In genomic region chr4:59932505-59933281, GRCm38 (mm10) we compare ENCODE assay signal across 7 mouse cellular contexts. TPM values are rescaled to one million over a fixed set of nuclear protein-coding genes. Genes with fewer than 3 reads are reported as not detected.
A peak's percentile ranks its signal among the peaks of the same experiment; 100 is the strongest.
DNase-seq lines count a peak whose midpoint lies in the region; ATAC-seq and TF ChIP-seq lines count a peak whose summit lies in the region.

No protein-coding gene starts in this region.

- no peak overlapping the region for H3K9ac ChIP-seq in embryonic facial prominence, embryonic 12.5 days
- H3K9ac ChIP-seq in midbrain, embryonic 14.5 days (replicated peaks; ENCODE audit: low read length), result no peak overlapping the region

- H3K27me3 ChIP-seq in embryonic facial prominence, embryonic 12.5 days, result no peaks in the 10 kb centered on the region
- no peaks in the 10 kb centered on the region for H3K27me3 ChIP-seq in midbrain, embryonic 14.5 days (ENCODE audit: control insufficient read depth, insufficient read depth, low read length)

- no peaks in the 10 kb centered on the region for H3K36me3 ChIP-seq in embryonic facial prominence, embryonic 12.5 days
- H3K36me3 ChIP-seq in midbrain, embryonic 14.5 days (ENCODE audit: control insufficient read depth, insufficient read depth, low read length), result no peaks in the 10 kb centered on the region

- peak; percentile 69; the same call in 1 of the 2 replicates for ATAC-seq in embryonic facial prominence, embryonic 12.5 days (ENCODE audit: insufficient number of reproducible peaks, insufficient read depth, low FRiP score, low TSS enrichment)
- peak; percentile 62 for ATAC-seq in midbrain, embryonic 14.5 days (ENCODE audit: low FRiP score, low TSS enrichment)

- H3K4me1 ChIP-seq in lung, adult 2 months (ENCODE audit: control insufficient read depth, insufficient read depth, low read length), result no peaks in the 10 kb centered on the region
- H3K4me1 ChIP-seq in embryonic facial prominence, embryonic 12.5 days, result no peaks in the 10 kb centered on the region
- no peaks in the 10 kb centered on the region for H3K4me1 ChIP-seq in midbrain, embryonic 14.5 days (ENCODE audit: control insufficient read depth, insufficient read depth, low read length)

- no peak overlapping the region for H3K4me2 ChIP-seq in embryonic facial prominence, embryonic 12.5 days (replicated peaks)
- no peak overlapping the region for H3K4me2 ChIP-seq in midbrain, embryonic 14.5 days (ENCODE audit: low read length)

- H3K4me3 ChIP-seq in lung, adult 2 months (replicated peaks; ENCODE audit: extremely low read depth, low read depth, low read length), result no peak overlapping the region
- H3K4me3 ChIP-seq in embryonic facial prominence, embryonic 12.5 days, result no peak overlapping the region
- no peak overlapping the region for H3K4me3 ChIP-seq in midbrain, embryonic 14.5 days (replicated peaks; ENCODE audit: low read depth, low read length)

- TF ChIP-seq POLR2A in lung, adult 2 months (IDR thresholded peaks at IDR 0.05; ENCODE audit: borderline replicate concordance, extremely low read depth, low read depth, low read length), result no peak

- no peak overlapping the region for H3K27ac ChIP-seq in embryonic facial prominence, embryonic 12.5 days
- no peak overlapping the region for H3K27ac ChIP-seq in midbrain, embryonic 14.5 days (replicated peaks; ENCODE audit: low read depth, low read length)

- H3K9me3 ChIP-seq in embryonic facial prominence, embryonic 12.5 days, result no peaks in the 10 kb centered on the region
- no peaks in the 10 kb centered on the region for H3K9me3 ChIP-seq in midbrain, embryonic 14.5 days (ENCODE audit: control insufficient read depth, low read length)

- DNase-seq in lung, adult 2 months, result no peak
- DNase-seq in lung, postnatal 25 days (ENCODE audit: low spot score), result no peak
- peak; percentile 5 for DNase-seq in T-cell, adult 2 months (ENCODE audit: low spot score)
- peak; percentile 29 for DNase-seq in kidney, adult 11 months
- DNase-seq in midbrain, embryonic 14.5 days, result peak; percentile 70
- no peak for DNase-seq in adrenal gland, adult 2 months

- WGBS in lung, adult 2 months, result 57% methylated on average over 6 of the region's 6 CpGs
- 56% methylated on average over 6 of the region's 6 CpGs for WGBS in embryonic facial prominence, embryonic 12.5 days
- 57% methylated on average over 6 of the region's 6 CpGs for WGBS in midbrain, embryonic 14.5 days

- TF ChIP-seq CTCF in lung, adult 2 months (IDR thresholded peaks at IDR 0.05; ENCODE audit: insufficient read depth, low read length), result 0 out of 2 replicates have a peak, but pooled peaks have one; percentile 5

RNA-seq across cellular contexts. Expression of gene Slc46a2, which starts 17.8 kb away (rescaled TPM):
- polyA plus RNA-seq in lung, adult 2 months (2012; rRNA removed), result 2.5 TPM in 1 of 2 replicates, not detected in the other
- polyA plus RNA-seq in embryonic facial prominence, embryonic 12.5 days (2016; fragmentation: Nextera tagmentation; extraction: Ambion mirVana), result 0.08 TPM in 1 of 2 replicates, not detected in the other
- not detected in 2 replicates for polyA plus RNA-seq in midbrain, embryonic 14.5 days (2014; fragmentation: Nextera tagmentation; extraction: Ambion mirVana)
- total RNA-seq in adrenal gland, adult 2 months (2021), result not detected
- polyA plus RNA-seq in adrenal gland, adult 2 months (2012; rRNA removed), result not detected in 2 replicates

RNA-seq across cellular contexts. Expression of gene Mup4, which starts 27.8 kb away (rescaled TPM):
- polyA plus RNA-seq in lung, adult 2 months (2012; rRNA removed), result not detected in 2 replicates
- polyA plus RNA-seq in embryonic facial prominence, embryonic 12.5 days (2016; fragmentation: Nextera tagmentation; extraction: Ambion mirVana), result not detected in 2 replicates
- not detected in 2 replicates for polyA plus RNA-seq in midbrain, embryonic 14.5 days (2014; fragmentation: Nextera tagmentation; extraction: Ambion mirVana)
- total RNA-seq in adrenal gland, adult 2 months (2021), result not detected
- polyA plus RNA-seq in adrenal gland, adult 2 months (2012; rRNA removed), result not detected in 2 replicates

RNA-seq across cellular contexts. Expression of gene Mup6, which starts 31.4 kb away (rescaled TPM):
- not detected in 2 replicates for polyA plus RNA-seq in lung, adult 2 months (2012; rRNA removed)
- not detected in 2 replicates for polyA plus RNA-seq in embryonic facial prominence, embryonic 12.5 days (2016; fragmentation: Nextera tagmentation; extraction: Ambion mirVana)
- not detected in 2 replicates for polyA plus RNA-seq in midbrain, embryonic 14.5 days (2014; fragmentation: Nextera tagmentation; extraction: Ambion mirVana)
- total RNA-seq in adrenal gland, adult 2 months (2021), result not detected
- not detected in 2 replicates for polyA plus RNA-seq in adrenal gland, adult 2 months (2012; rRNA removed)

Comparison
In these comparisons a context has a peak if more than half of its experiments do, and no peak if none do; other contexts are left out.
1. DNase-seq: peak in T-cell, adult 2 months (single experiment), kidney, adult 11 months (single experiment) and midbrain, embryonic 14.5 days (single experiment); none in lung, adult 2 months (single experiment), lung, postnatal 25 days (single experiment) and adrenal gland, adult 2 months (single experiment).